Mouse (Mus musculus) stomach, embryonic 15.5 days (tissue): ENCODE results near the gene Kazn. TPM values are rescaled to one million over a fixed set of nuclear protein-coding genes. Genes with fewer than 3 reads are reported as not detected.

Experiments used
- ATAC-seq: fragments of 200-750 bp; cut with Nextera tagmentation; 2 replicates; pipeline ENCODE4 v1.8.0; 2017; ENCODE audit warnings: low read depth, moderate number of reproducible peaks, moderate TSS enrichment; ENCODE audit not compliant: insufficient read depth, low FRiP score
- H3K27ac ChIP-seq: fragments of 300-500 bp; sonication (generic); 2 replicates; pipeline ENCODE4 v1.5.1; 2015; ENCODE audit warnings: mild to moderate bottlenecking, inconsistent platforms
- H3K27me3 ChIP-seq: fragments of 300-500 bp; sonication (generic); replicated peaks from 2 replicates; pipeline ENCODE4 v1.6.1; 2015; ENCODE audit warnings: inconsistent platforms
- H3K36me3 ChIP-seq: fragments of 300-500 bp; sonication (generic); 2 replicates; pipeline ENCODE4 v1.6.1; 2015; ENCODE audit warnings: inconsistent platforms
- H3K4me1 ChIP-seq: fragments of 300-500 bp; sonication (generic); 2 replicates; pipeline ENCODE4 v1.6.1; 2015; ENCODE audit warnings: inconsistent platforms
- H3K4me2 ChIP-seq: fragments of 300-500 bp; sonication (generic); 2 replicates; pipeline ENCODE4 v1.6.1; 2015; ENCODE audit warnings: mild to moderate bottlenecking, inconsistent platforms
- H3K4me3 ChIP-seq: fragments of 300-500 bp; sonication (generic); replicated peaks from 2 replicates; pipeline ENCODE4 v1.5.1; 2015; ENCODE audit warnings: inconsistent platforms
- H3K9ac ChIP-seq: fragments of 300-500 bp; sonication (generic); 2 replicates; pipeline ENCODE4 v1.6.1; 2015; ENCODE audit warnings: inconsistent platforms
- H3K9me3 ChIP-seq: fragments of 300-500 bp; sonication (generic); 2 replicates; pipeline ENCODE4 v1.6.1; 2016; ENCODE audit warnings: inconsistent platforms
- WGBS: fragments of 180-500 bp; shearing (Covaris S2); methylation state at CpG from one replicate; pipeline ENCODE4 v1.1.7; 2015; 5-methylcytosine and 5-hydroxymethylcytosine counted together
- polyA plus RNA-seq: library from polyadenylated mRNA; unstranded; fragments of >200 nt; fragmentation: Nextera tagmentation; extraction: Ambion mirVana; gene quantifications from 2 replicates; pipeline ENCODE4 v1.2.1, GENCODE M21; 2015

The Kazn gene
- 17.1 and 18.0 TPM in 2 replicates for polyA plus RNA-seq

- Histone ChIP-seq H3K4me3 (peak within 1 kb of the TSS; percentile 74), H3K36me3 (no peaks in the 10 kb centered on the region), H3K4me1 (peaks cover 35% of the 10 kb centered on the region), H3K9ac (peak within 1 kb of the TSS; percentile 87), H3K4me2 (peak within 1 kb of the TSS; percentile 90), H3K27me3 (no peaks in the 10 kb centered on the region), H3K9me3 (no peaks in the 10 kb centered on the region), H3K27ac (peak within 1 kb of the TSS; percentile 80)
- peak; percentile 89 for ATAC-seq
- WGBS, result 7% methylated on average over 43 of the region's 46 CpGs
Measured at GRCm38 (mm10) chr4:142239240-142240126, at the start of gene Kazn. Kazn (minus strand) TSS chr4:142239401.

GRCm38 (mm10) chr4:142285471-142285870, 46.3 kb upstream of the Kazn start:
- Histone ChIP-seq H3K27me3 (no peaks in the 10 kb centered on the region), H3K27ac (no peak overlapping the region), H3K9me3 (no peaks in the 10 kb centered on the region), H3K36me3 (no peaks in the 10 kb centered on the region), H3K4me1 (no peaks in the 10 kb centered on the region), H3K4me3 (no peak overlapping the region), H3K9ac (no peak overlapping the region), H3K4me2 (no peak overlapping the region)
- 97% methylated on average over 2 of the region's 2 CpGs for WGBS
- no peak for ATAC-seq

- no peak overlapping the region for H3K27ac ChIP-seq
- H3K4me3 ChIP-seq, result no peak overlapping the region
- no peaks in the 10 kb centered on the region for H3K9me3 ChIP-seq
- H3K4me2 ChIP-seq, result no peak overlapping the region
- no peak for ATAC-seq
- no peaks in the 10 kb centered on the region for H3K36me3 ChIP-seq
- H3K4me1 ChIP-seq, result no peaks in the 10 kb centered on the region
- H3K9ac ChIP-seq, result no peak overlapping the region
- H3K27me3 ChIP-seq, result no peaks in the 10 kb centered on the region
- WGBS, result 79% methylated on average over 5 of the region's 5 CpGs
Measured at GRCm38 (mm10) chr4:142283867-142284266, 44.7 kb upstream of the Kazn start.

GRCm38 (mm10) chr4:142278197-142278575, 39.0 kb upstream of the Kazn start:
- peak; percentile 20; the same call in 1 of the 2 replicates for ATAC-seq

GRCm38 (mm10) chr4:142277481-142278196, 38.4 kb upstream of the Kazn start:
- peak overlapping the region; percentile 37 for H3K4me2 ChIP-seq
- ATAC-seq, result peak; percentile 81; the same call in 1 of the 2 replicates
- 23% methylated on average over 20 of the region's 20 CpGs for WGBS

More at GRCm38 (mm10) chr4:142278197-142278575, 39.0 kb upstream of the Kazn start:
- Histone ChIP-seq H3K4me1 (peaks cover 8% of the 10 kb centered on the region), H3K4me2 (no peak overlapping the region; the same call in 1 of the 2 replicates), H3K27ac (no peak overlapping the region), H3K9ac (no peak overlapping the region), H3K9me3 (no peaks in the 10 kb centered on the region), H3K36me3 (no peaks in the 10 kb centered on the region), H3K27me3 (no peaks in the 10 kb centered on the region), H3K4me3 (no peak overlapping the region)
- WGBS, result 80% methylated on average over 6 of the region's 6 CpGs

GRCm38 (mm10) chr4:142275242-142275641, 36.0 kb upstream of the Kazn start:
- ATAC-seq, result no peak
- no peaks in the 10 kb centered on the region for H3K9me3 ChIP-seq
- WGBS, result 33% methylated on average over 2 of the region's 2 CpGs
- H3K4me3 ChIP-seq, result no peak overlapping the region
- no peaks in the 10 kb centered on the region for H3K27me3 ChIP-seq
- H3K4me1 ChIP-seq, result peaks cover 8% of the 10 kb centered on the region
- no peak overlapping the region for H3K27ac ChIP-seq
- no peaks in the 10 kb centered on the region for H3K36me3 ChIP-seq
- H3K4me2 ChIP-seq, result no peak overlapping the region
- H3K9ac ChIP-seq, result no peak overlapping the region

More at GRCm38 (mm10) chr4:142277481-142278196, 38.4 kb upstream of the Kazn start:
- Histone ChIP-seq H3K4me3 (no peak overlapping the region), H3K4me1 (peaks cover 8% of the 10 kb centered on the region), H3K9me3 (no peaks in the 10 kb centered on the region), H3K36me3 (no peaks in the 10 kb centered on the region), H3K27ac (no peak overlapping the region), H3K27me3 (no peaks in the 10 kb centered on the region), H3K9ac (no peak overlapping the region)

GRCm38 (mm10) chr4:142274441-142275234, 35.4 kb upstream of the Kazn start:
- Histone ChIP-seq H3K4me2 (no peak overlapping the region), H3K9me3 (no peaks in the 10 kb centered on the region), H3K9ac (no peak overlapping the region), H3K36me3 (no peaks in the 10 kb centered on the region), H3K4me1 (peaks cover 8% of the 10 kb centered on the region), H3K27ac (no peak overlapping the region), H3K4me3 (no peak overlapping the region), H3K27me3 (no peaks in the 10 kb centered on the region)
- no peak for ATAC-seq
- WGBS, result 74% methylated on average over 11 of the region's 11 CpGs

GRCm38 (mm10) chr4:142271506-142271905, 32.3 kb upstream of the Kazn start:
- Histone ChIP-seq H3K9ac (no peak overlapping the region), H3K4me3 (no peak overlapping the region), H3K4me2 (no peak overlapping the region), H3K36me3 (no peaks in the 10 kb centered on the region), H3K4me1 (no peaks in the 10 kb centered on the region), H3K27me3 (no peaks in the 10 kb centered on the region), H3K9me3 (no peaks in the 10 kb centered on the region), H3K27ac (no peak overlapping the region)
- WGBS, result 83% methylated on average over 3 of the region's 3 CpGs
- no peak for ATAC-seq

- H3K27me3 ChIP-seq, result no peaks in the 10 kb centered on the region
- H3K4me1 ChIP-seq, result no peaks in the 10 kb centered on the region
- no peak overlapping the region for H3K9ac ChIP-seq
- WGBS, result 65% methylated on average over 3 of the region's 4 CpGs
- ATAC-seq, result no peak
- no peaks in the 10 kb centered on the region for H3K36me3 ChIP-seq
- no peak overlapping the region for H3K4me3 ChIP-seq
- H3K9me3 ChIP-seq, result no peaks in the 10 kb centered on the region
- H3K4me2 ChIP-seq, result no peak overlapping the region
- no peak overlapping the region for H3K27ac ChIP-seq
Measured at GRCm38 (mm10) chr4:142267832-142268231, 28.6 kb upstream of the Kazn start.

- no peak for ATAC-seq
Measured at GRCm38 (mm10) chr4:142267348-142267819, 28.2 kb upstream of the Kazn start.

GRCm38 (mm10) chr4:142264335-142264734, 25.1 kb upstream of the Kazn start:
- Histone ChIP-seq H3K27ac (no peak overlapping the region), H3K4me1 (no peaks in the 10 kb centered on the region), H3K9me3 (no peaks in the 10 kb centered on the region), H3K36me3 (no peaks in the 10 kb centered on the region), H3K4me3 (no peak overlapping the region), H3K27me3 (no peaks in the 10 kb centered on the region), H3K9ac (no peak overlapping the region), H3K4me2 (no peak overlapping the region)
- WGBS, result 90% methylated on average over 7 of the region's 7 CpGs
- ATAC-seq, result no peak

More at GRCm38 (mm10) chr4:142267348-142267819, 28.2 kb upstream of the Kazn start:
- no peaks in the 10 kb centered on the region for H3K27me3 ChIP-seq
- no peaks in the 10 kb centered on the region for H3K36me3 ChIP-seq
- WGBS, result 29% methylated on average over 4 of the region's 4 CpGs
- no peaks in the 10 kb centered on the region for H3K9me3 ChIP-seq
- no peak overlapping the region for H3K9ac ChIP-seq
- no peaks in the 10 kb centered on the region for H3K4me1 ChIP-seq
- no peak overlapping the region for H3K4me3 ChIP-seq
- no peak overlapping the region for H3K27ac ChIP-seq
- H3K4me2 ChIP-seq, result no peak overlapping the region
